Mouse (Mus musculus) myocyte (in vitro differentiated cells): ENCODE data around the gene Cdkn2aip.

Experiments
- CEBPB ChIP-seq: IDR thresholded peaks from 2 replicates; pipeline ENCODE4 v1.6.1; 2011; ENCODE audit warnings: mild to moderate bottlenecking, moderate library complexity; ENCODE audit not compliant: poor library complexity, insufficient read depth, severe bottlenecking
- E2F4 ChIP-seq: IDR thresholded peaks from one replicate; pipeline ENCODE4 v1.6.1; 2011; ENCODE audit warnings: mild to moderate bottlenecking, control low read depth, moderate library complexity; ENCODE audit not compliant: insufficient read depth
- MAX ChIP-seq: IDR thresholded peaks from one replicate; pipeline ENCODE4 v1.6.1; 2011; ENCODE audit warnings: low read depth, mild to moderate bottlenecking, control low read depth
- MYOD1 ChIP-seq, 3 experiments: IDR thresholded peaks; one replicate each; pipeline ENCODE4 v1.6.1; 2011; ENCODE audit warnings: control low read depth in 2 of 3, low read depth in 2 of 3, mild to moderate bottlenecking in 2 of 3, moderate library complexity in 1 of 3; ENCODE audit not compliant: insufficient read length in 2 of 3, control insufficient read depth in 1 of 3
- MYOG ChIP-seq, 3 experiments: IDR thresholded peaks; one replicate each; pipeline ENCODE4 v1.6.1; 2011; ENCODE audit warnings: control low read depth in 2 of 3, low read depth in 2 of 3, mild to moderate bottlenecking in 2 of 3; ENCODE audit not compliant: insufficient read length in 2 of 3, control insufficient read depth in 1 of 3, insufficient read depth in 1 of 3
- POLR2A ChIP-seq: IDR thresholded peaks from one replicate; pipeline ENCODE4 v1.6.1; 2011; ENCODE audit warnings: low read depth, mild to moderate bottlenecking, control low read depth, moderate library complexity; ENCODE audit not compliant: insufficient read length
- POLR2AphosphoS2 ChIP-seq: IDR thresholded peaks from one replicate; pipeline ENCODE4 v1.6.1; 2011; ENCODE audit warnings: low read depth, control low read depth; ENCODE audit not compliant: insufficient read length
- SRF ChIP-seq: IDR thresholded peaks from one replicate; pipeline ENCODE4 v1.6.1; 2011; ENCODE audit warnings: low read depth; ENCODE audit not compliant: control insufficient read depth, insufficient read length
- TCF12 ChIP-seq: IDR thresholded peaks from one replicate; pipeline ENCODE4 v1.6.1; 2011; ENCODE audit warnings: mild to moderate bottlenecking, control low read depth; ENCODE audit not compliant: poor library complexity, insufficient read depth, severe bottlenecking
- TCF3 ChIP-seq: IDR thresholded peaks from one replicate; pipeline ENCODE4 v1.6.1; 2011; ENCODE audit warnings: low read depth, control low read depth; ENCODE audit not compliant: insufficient read length
- USF1 ChIP-seq: IDR thresholded peaks from one replicate; pipeline ENCODE4 v1.6.1; 2011; ENCODE audit warnings: low read depth, mild to moderate bottlenecking, control low read depth, moderate library complexity

DNA sequence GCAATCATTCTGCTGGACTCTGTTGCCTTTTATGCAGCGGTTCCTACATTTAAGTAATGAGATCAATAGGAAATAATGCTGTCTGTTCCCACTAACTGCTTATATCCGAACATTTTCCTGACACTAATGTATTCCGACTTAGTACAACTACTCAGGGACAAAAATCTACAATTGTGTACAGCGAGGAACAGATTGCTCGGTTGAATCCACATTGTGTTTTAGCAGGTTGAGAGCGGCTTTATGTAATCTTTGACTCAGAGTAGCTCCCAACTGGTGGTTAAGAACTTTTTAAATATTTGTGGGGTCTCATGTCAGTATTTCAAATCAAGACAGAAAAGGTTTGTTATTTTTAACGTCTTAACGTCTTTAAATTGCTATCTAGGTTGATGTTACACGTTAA lies 29.7 kb downstream of the Cdkn2aip start:
- no peak for TF ChIP-seq MYOD1 (IDR thresholded peaks at IDR 0.05; ENCODE audit: control insufficient read depth in 1 of 3, insufficient read length in 2 of 3, low read depth in 2 of 3)
- no peak for TF ChIP-seq POLR2A
- no peak for TF ChIP-seq MAX
- TF ChIP-seq USF1, result no peak
- no peak for TF ChIP-seq E2F4
- no peak for TF ChIP-seq MYOG (IDR thresholded peaks at IDR 0.05; ENCODE audit: control insufficient read depth in 1 of 3, insufficient read depth in 1 of 3, insufficient read length in 2 of 3, low read depth in 2 of 3)
- no peak for TF ChIP-seq TCF12
- no peak for TF ChIP-seq CEBPB
- no peak for TF ChIP-seq POLR2AphosphoS2
- TF ChIP-seq SRF, result no peak
- TF ChIP-seq TCF3, result no peak
